Mouse (Mus musculus) forebrain, embryonic 16.5 days (tissue): ENCODE data around the gene Mymx. TPM values are rescaled to one million over a fixed set of nuclear protein-coding genes. Genes with fewer than 3 reads are reported as not detected.

Experiments used
- ATAC-seq: fragments of 200-750 bp; cut with Nextera tagmentation; 2 replicates; pipeline ENCODE4 v1.8.0; 2017; ENCODE audit warnings: mild to moderate bottlenecking, moderate library complexity
- H3K27ac ChIP-seq: fragments of 300-500 bp; sonication (generic); 2 replicates; pipeline ENCODE4 v1.5.1; 2014; ENCODE audit warnings: low read length, control low read depth
- H3K27me3 ChIP-seq: fragments of 300-500 bp; sonication (generic); replicated peaks from 2 replicates; pipeline ENCODE4 v1.6.1; 2014; ENCODE audit warnings: low read length; ENCODE audit not compliant: control insufficient read depth, insufficient read depth
- H3K36me3 ChIP-seq: fragments of 300-500 bp; sonication (generic); 2 replicates; pipeline ENCODE4 v1.6.1; 2014; ENCODE audit not compliant: control insufficient read depth, insufficient read depth
- H3K4me1 ChIP-seq: fragments of 300-500 bp; sonication (generic); replicated peaks from 2 replicates; pipeline ENCODE4 v1.6.1; 2014; ENCODE audit warnings: low read length; ENCODE audit not compliant: control insufficient read depth, insufficient read depth
- H3K4me2 ChIP-seq: fragments of 300-500 bp; sonication (generic); 2 replicates; pipeline ENCODE4 v1.6.1; 2014; ENCODE audit warnings: mild to moderate bottlenecking, low read length, control low read depth
- H3K4me3 ChIP-seq: fragments of 300-500 bp; sonication (generic); replicated peaks from 2 replicates; pipeline ENCODE4 v1.5.1; 2014; ENCODE audit warnings: mild to moderate bottlenecking, low read length, control low read depth
- H3K9ac ChIP-seq: fragments of 300-500 bp; sonication (generic); replicated peaks from 2 replicates; pipeline ENCODE4 v1.6.1; 2014; ENCODE audit warnings: low read depth, low read length, control low read depth
- H3K9me3 ChIP-seq: fragments of 300-500 bp; sonication (generic); 2 replicates; pipeline ENCODE4 v1.6.1; 2016; ENCODE audit warnings: low read length; ENCODE audit not compliant: control insufficient read depth
- WGBS: fragments of 180-500 bp; shearing (Covaris S2); extraction: QIAGEN DNeasy Blood & Tissue Kit; methylation state at CpG from one replicate; pipeline ENCODE4 v1.1.7; 2014; 5-methylcytosine and 5-hydroxymethylcytosine counted together
- polyA plus RNA-seq: library from polyadenylated mRNA; unstranded; fragments of >200 nt; fragmentation: Nextera tagmentation; extraction: Ambion mirVana; gene quantifications from 2 replicates; pipeline ENCODE4 v1.2.1, GENCODE M21; 2015

Mymx gene
- polyA plus RNA-seq, 1 experiment from 2014 or later = not detected

- Histone ChIP-seq H3K4me1 (peaks cover 7% of the 10 kb centered on the region), H3K9me3 (no peaks in the 10 kb centered on the region), H3K27ac (no peak overlapping the region; the same call in 1 of the 2 replicates), H3K36me3 (peaks cover 8% of the 10 kb centered on the region; the same call in 1 of the 2 replicates), H3K27me3 (no peaks in the 10 kb centered on the region), H3K4me2 (no peak overlapping the region), H3K9ac (no peak overlapping the region), H3K4me3 (no peak overlapping the region)
- ATAC-seq = no peak
- 60% methylated on average over 23 of the region's 23 CpGs for WGBS
Measured at GRCm38 (mm10) chr17:45585725-45586448, 16.0 kb downstream of the Mymx start.

GRCm38 (mm10) chr17:45584939-45585678 lies 16.8 kb downstream of the Mymx start:
- H3K9ac ChIP-seq = no peak overlapping the region; the same call in 1 of the 2 replicates
- WGBS = 26% methylated on average over 14 of the region's 14 CpGs

GRCm38 (mm10) chr17:45584096-45584896 lies 17.6 kb downstream of the Mymx start:
- peak overlapping the region; percentile 57 for H3K27ac ChIP-seq
- H3K9me3 ChIP-seq = no peaks in the 10 kb centered on the region
- H3K27me3 ChIP-seq = no peaks in the 10 kb centered on the region
- H3K4me1 ChIP-seq = peaks cover 7% of the 10 kb centered on the region
- peaks cover 8% of the 10 kb centered on the region; the same call in 1 of the 2 replicates for H3K36me3 ChIP-seq
- WGBS = 33% methylated on average over 12 of the region's 12 CpGs
- H3K4me2 ChIP-seq = no peak overlapping the region
- no peak overlapping the region; the same call in 1 of the 2 replicates for H3K9ac ChIP-seq
- ATAC-seq = peak; percentile 24
- no peak overlapping the region for H3K4me3 ChIP-seq

More at GRCm38 (mm10) chr17:45584939-45585678, 16.8 kb downstream of the Mymx start:
- peaks cover 8% of the 10 kb centered on the region; the same call in 1 of the 2 replicates for H3K36me3 ChIP-seq
- peak; percentile 53 for ATAC-seq
- H3K9me3 ChIP-seq = no peaks in the 10 kb centered on the region
- no peaks in the 10 kb centered on the region for H3K27me3 ChIP-seq
- H3K27ac ChIP-seq = peak overlapping the region; percentile 57
- peaks cover 7% of the 10 kb centered on the region for H3K4me1 ChIP-seq
- H3K4me2 ChIP-seq = no peak overlapping the region
- no peak overlapping the region for H3K4me3 ChIP-seq

- H3K9ac ChIP-seq = no peak overlapping the region
- H3K4me1 ChIP-seq = peaks cover 7% of the 10 kb centered on the region
- H3K9me3 ChIP-seq = no peaks in the 10 kb centered on the region
- 71% methylated on average over 6 of the region's 6 CpGs for WGBS
- no peak overlapping the region for H3K4me2 ChIP-seq
- no peak overlapping the region for H3K27ac ChIP-seq
- ATAC-seq = no peak
- H3K27me3 ChIP-seq = no peaks in the 10 kb centered on the region
- H3K4me3 ChIP-seq = no peak overlapping the region
- peaks cover 8% of the 10 kb centered on the region; the same call in 1 of the 2 replicates for H3K36me3 ChIP-seq
Measured at GRCm38 (mm10) chr17:45582715-45583355, 19.1 kb downstream of the Mymx start.

- Histone ChIP-seq H3K4me3 (no peak overlapping the region), H3K4me1 (peaks cover 7% of the 10 kb centered on the region), H3K27ac (no peak overlapping the region), H3K4me2 (no peak overlapping the region), H3K27me3 (no peaks in the 10 kb centered on the region), H3K36me3 (peaks cover 7% of the 10 kb centered on the region; the same call in 1 of the 2 replicates), H3K9ac (no peak overlapping the region), H3K9me3 (no peaks in the 10 kb centered on the region)
- ATAC-seq = no peak
- WGBS = 91% methylated on average over 6 of the region's 6 CpGs
Measured at GRCm38 (mm10) chr17:45582188-45582587, 19.7 kb downstream of the Mymx start.

GRCm38 (mm10) chr17:45581567-45581983 lies 20.3 kb downstream of the Mymx start:
- no peak for ATAC-seq
- Histone ChIP-seq H3K4me3 (no peak overlapping the region), H3K4me1 (peaks cover 7% of the 10 kb centered on the region), H3K9ac (no peak overlapping the region), H3K27ac (no peak overlapping the region), H3K36me3 (peaks cover 3% of the 10 kb centered on the region; the same call in 1 of the 2 replicates), H3K4me2 (no peak overlapping the region), H3K9me3 (no peaks in the 10 kb centered on the region), H3K27me3 (no peaks in the 10 kb centered on the region)
- WGBS = 8% methylated on average over 2 of the region's 2 CpGs

GRCm38 (mm10) chr17:45580958-45581477 lies 20.9 kb downstream of the Mymx start:
- no peaks in the 10 kb centered on the region for H3K36me3 ChIP-seq
- H3K4me1 ChIP-seq = peaks cover 7% of the 10 kb centered on the region
- H3K27me3 ChIP-seq = no peaks in the 10 kb centered on the region
- H3K4me2 ChIP-seq = no peak overlapping the region
- WGBS = 53% methylated on average over 12 of the region's 12 CpGs
- no peak overlapping the region for H3K4me3 ChIP-seq
- H3K27ac ChIP-seq = no peak overlapping the region
- no peak for ATAC-seq
- no peaks in the 10 kb centered on the region for H3K9me3 ChIP-seq
- no peak overlapping the region for H3K9ac ChIP-seq

- WGBS = 89% methylated on average over 4 of the region's 4 CpGs
Measured at GRCm38 (mm10) chr17:45579554-45579953, 22.3 kb downstream of the Mymx start.

More at GRCm38 (mm10) chr17:45579554-45579953, 22.3 kb downstream of the Mymx start:
- Histone ChIP-seq H3K27ac (no peak overlapping the region), H3K9me3 (no peaks in the 10 kb centered on the region), H3K36me3 (no peaks in the 10 kb centered on the region), H3K4me2 (no peak overlapping the region), H3K4me3 (no peak overlapping the region), H3K27me3 (no peaks in the 10 kb centered on the region), H3K4me1 (peaks cover 10% of the 10 kb centered on the region), H3K9ac (no peak overlapping the region)
- no peak for ATAC-seq
